Mouse (Mus musculus): ENCODE results near the gene Zfp422.
"Not testable (repeated sequence)": the region's sequence is repeated elsewhere in the genome, so short reads cannot be mapped to it uniquely, and the experiment has no call there.

The Zfp422 gene

GRCm38 (mm10) chr6:116650406-116650805 lies 21.6 kb upstream of the Zfp422 start, which contains the start of gene Depp1:
TSS of gene Depp1 (plus strand) at chr6:116650609.
- peak; percentile 84 to 88 for DNase-seq (ENCODE audit: low spot score in 2 of 2)

GRCm38 (mm10) chr6:116649811-116650210 lies 21.0 kb upstream of the Zfp422 start:
- DNase-seq (ENCODE audit: low spot score in 2 of 2) = no peak

- peak; percentile 77 to 89 for DNase-seq (ENCODE audit: low spot score in 2 of 2)
Observed at GRCm38 (mm10) chr6:116647763-116648162, 19.0 kb upstream of the Zfp422 start.

GRCm38 (mm10) chr6:116644335-116644734 lies 15.5 kb upstream of the Zfp422 start:
- peak; percentile 71 to 87 for DNase-seq (ENCODE audit: low spot score in 2 of 2)

- DNase-seq (ENCODE audit: low spot score in 2 of 2) = peak in 1 of 2 experiments; percentile 39
Observed at GRCm38 (mm10) chr6:116643881-116644280, 15.1 kb upstream of the Zfp422 start.

GRCm38 (mm10) chr6:116642942-116643341 lies 14.1 kb upstream of the Zfp422 start:
- DNase-seq (ENCODE audit: low spot score in 2 of 2) = no peak

- DNase-seq (ENCODE audit: low spot score in 2 of 2) = peak in 1 of 2 experiments; percentile 58
Observed at GRCm38 (mm10) chr6:116639663-116640062, 10.9 kb upstream of the Zfp422 start.

- no peak for DNase-seq (ENCODE audit: low spot score in 2 of 2)
Observed at GRCm38 (mm10) chr6:116638871-116639270, 10.1 kb upstream of the Zfp422 start.

GRCm38 (mm10) chr6:116637496-116637895 lies 8.7 kb upstream of the Zfp422 start:
- DNase-seq (ENCODE audit: low spot score in 2 of 2) = peak in 1 of 2 experiments; percentile 56

GRCm38 (mm10) chr6:116636581-116637235 lies 7.9 kb upstream of the Zfp422 start:
- DNase-seq (ENCODE audit: low spot score in 2 of 2) = no peak

GRCm38 (mm10) chr6:116635251-116636180 lies 6.7 kb upstream of the Zfp422 start:
- DNase-seq (ENCODE audit: low spot score in 2 of 2) = peak; percentile 92 to 96

GRCm38 (mm10) chr6:116633741-116634695 lies 5.2 kb upstream of the Zfp422 start:
- no peak for DNase-seq (ENCODE audit: low spot score in 2 of 2)

- DNase-seq (ENCODE audit: low spot score in 2 of 2) = peak; percentile 63 to 82
Observed at GRCm38 (mm10) chr6:116632129-116632528, 3.3 kb upstream of the Zfp422 start.

- no peak for DNase-seq (ENCODE audit: low spot score in 2 of 2)
Observed at GRCm38 (mm10) chr6:116629766-116630165, 967 bp upstream of the Zfp422 start.

GRCm38 (mm10) chr6:116628095-116628494 lies 704 bp downstream of the Zfp422 start:
- no peak for DNase-seq (ENCODE audit: low spot score in 2 of 2)

GRCm38 (mm10) chr6:116626417-116626816 lies 2.4 kb downstream of the Zfp422 start:
- DNase-seq (ENCODE audit: low spot score in 2 of 2) = not testable (repeated sequence)

- DNase-seq (ENCODE audit: low spot score in 2 of 2) = no peak
Observed at GRCm38 (mm10) chr6:116621318-116622023, 7.3 kb downstream of the Zfp422 start.

GRCm38 (mm10) chr6:116618073-116618472 lies 10.7 kb downstream of the Zfp422 start:
- DNase-seq (ENCODE audit: low spot score in 2 of 2) = no peak

- DNase-seq (ENCODE audit: low spot score in 2 of 2) = peak; percentile 62 to 69
Observed at GRCm38 (mm10) chr6:116615719-116616118, 13.1 kb downstream of the Zfp422 start.

GRCm38 (mm10) chr6:116607230-116607629 lies 21.6 kb downstream of the Zfp422 start:
- no peak for DNase-seq (ENCODE audit: low spot score in 2 of 2)

GRCm38 (mm10) chr6:116600969-116601368 lies 27.8 kb downstream of the Zfp422 start:
- not testable (repeated sequence) for DNase-seq (ENCODE audit: low spot score in 2 of 2)

Data from heart, adult 9 months (tissue).